Mouse (Mus musculus) CH12.LX (cell line): Measurements from ENCODE around the gene Ext2. TPM values are rescaled to one million over a fixed set of nuclear protein-coding genes. Genes with fewer than 3 reads are reported as not detected.
A peak's percentile ranks its signal among the peaks of the same experiment; 100 is the strongest.

Experiments used
- DNase-seq: peaks from one replicate; pipeline ENCODE4 v3.0.0-alpha.2; 2013; ENCODE audit errors: extremely low read depth
- H3K27ac ChIP-seq: 2 replicates; pipeline ENCODE4 v1.5.1; 2012; ENCODE audit warnings: low read depth, mild to moderate bottlenecking, control low read depth, moderate library complexity; ENCODE audit not compliant: insufficient read depth
- H3K27me3 ChIP-seq: replicated peaks from 2 replicates; pipeline ENCODE3; 2012; ENCODE audit warnings: inconsistent platforms
- H3K36me3 ChIP-seq, 2 experiments: replicated peaks in 1 of 2; 2 replicates each; pipeline versions ENCODE3 to v1.6.1; 2012; ENCODE audit warnings: inconsistent platforms in 1 of 2, low read length in 1 of 2, mild to moderate bottlenecking in 1 of 2, mixed read lengths in 1 of 2, moderate library complexity in 1 of 2; ENCODE audit not compliant: control insufficient read depth in 1 of 2, insufficient read depth in 1 of 2
- H3K4me1 ChIP-seq, 2 experiments: 2 replicates each; pipeline ENCODE4 v1.6.1; 2012; ENCODE audit warnings: inconsistent platforms in 1 of 2, moderate library complexity in 1 of 2; ENCODE audit not compliant: insufficient read depth in 2 of 2, control insufficient read depth in 1 of 2
- H3K4me2 ChIP-seq: 2 replicates; pipeline ENCODE4 v1.6.1; 2012; ENCODE audit warnings: low read depth, mild to moderate bottlenecking, control low read depth; ENCODE audit not compliant: poor library complexity, insufficient read depth, severe bottlenecking
- H3K4me3 ChIP-seq, 3 experiments: fragments of 150-350 bp in 1 of 3; sonication (generic) in 1 of 3; replicated peaks in 1 of 3; 2 replicates each; pipeline versions ENCODE3 to v1.5.1; 2011 to 2012; ENCODE audit warnings: low read depth in 2 of 3, low read length in 2 of 3, mild to moderate bottlenecking in 2 of 3, moderate library complexity in 2 of 3, control low read depth in 1 of 3, improper control_type of control experiment in 1 of 3, inconsistent platforms in 1 of 3, mixed read lengths in 1 of 3; ENCODE audit not compliant: poor library complexity in 1 of 3
- H3K79me2 ChIP-seq: replicated peaks from 2 replicates; pipeline ENCODE4 v1.6.1; 2012; ENCODE audit warnings: mild to moderate bottlenecking, moderate library complexity; ENCODE audit not compliant: control insufficient read depth, poor library complexity, insufficient read depth, severe bottlenecking; ENCODE audit errors: extremely low read depth
- H3K9ac ChIP-seq: 2 replicates; pipeline ENCODE4 v1.6.1; 2012; ENCODE audit warnings: low read depth, mild to moderate bottlenecking, control low read depth, moderate library complexity; ENCODE audit not compliant: insufficient read depth
- H3K9me3 ChIP-seq: replicated peaks from 2 replicates; pipeline ENCODE3; 2012; ENCODE audit warnings: low read length, inconsistent platforms, mixed read lengths
- CHD1 ChIP-seq: IDR thresholded peaks from 2 replicates; pipeline ENCODE4 v1.6.1; 2012; ENCODE audit warnings: low read depth, low read length, improper control_type of control experiment, inconsistent platforms
- CHD2 ChIP-seq: IDR thresholded peaks from 2 replicates; pipeline ENCODE4 v1.6.1; 2011; ENCODE audit warnings: low read length, improper control_type of control experiment
- CTCF ChIP-seq, 2 experiments: IDR thresholded peaks in 1 of 2; conservative IDR thresholded peaks in 1 of 2; 2 replicates each; pipeline ENCODE4 v1.5.1; 2011 to 2012; ENCODE audit warnings: low read depth in 2 of 2, low read length in 2 of 2, improper control_type of control experiment in 1 of 2, inconsistent platforms in 1 of 2, mild to moderate bottlenecking in 1 of 2, moderate library complexity in 1 of 2
- E2F4 ChIP-seq: IDR thresholded peaks from 2 replicates; pipeline ENCODE4 v1.6.1; 2011; ENCODE audit warnings: low read depth, low read length, improper control_type of control experiment; ENCODE audit not compliant: insufficient replicate concordance
- ELF1 ChIP-seq: IDR thresholded peaks from 2 replicates; pipeline ENCODE4 v1.6.1; 2014; ENCODE audit warnings: low read depth, mild to moderate bottlenecking, inconsistent platforms, low read length, improper control_type of control experiment
- EP300 ChIP-seq: IDR thresholded peaks from 2 replicates; pipeline ENCODE4 v1.6.1; 2011; ENCODE audit warnings: low read length, improper control_type of control experiment
- GABPA ChIP-seq: IDR thresholded peaks from 2 replicates; pipeline ENCODE4 v1.6.1; 2012; ENCODE audit warnings: low read depth, low read length, improper control_type of control experiment, inconsistent platforms; ENCODE audit not compliant: insufficient replicate concordance
- HCFC1 ChIP-seq: IDR thresholded peaks from 2 replicates; pipeline ENCODE4 v1.6.1; 2012; ENCODE audit warnings: low read depth, mild to moderate bottlenecking, inconsistent platforms, low read length, improper control_type of control experiment
- JUND ChIP-seq: conservative IDR thresholded peaks from 2 replicates; pipeline ENCODE4 v1.6.1; 2011; ENCODE audit warnings: low read depth, low read length, improper control_type of control experiment
- KAT2A ChIP-seq: IDR thresholded peaks from 2 replicates; pipeline ENCODE4 v1.6.1; 2012; ENCODE audit warnings: low read length, improper control_type of control experiment, inconsistent platforms; ENCODE audit not compliant: insufficient replicate concordance
- MAFK ChIP-seq: IDR thresholded peaks from 2 replicates; pipeline ENCODE4 v1.6.1; 2011; ENCODE audit warnings: low read length, improper control_type of control experiment; ENCODE audit not compliant: insufficient replicate concordance
- MAX ChIP-seq: IDR thresholded peaks from 2 replicates; pipeline ENCODE4 v1.6.1; 2011; ENCODE audit warnings: low read length, improper control_type of control experiment
- MAZ ChIP-seq: IDR thresholded peaks from 2 replicates; pipeline ENCODE4 v1.6.1; 2012; ENCODE audit warnings: low read depth, mild to moderate bottlenecking, inconsistent platforms, low read length, improper control_type of control experiment, moderate library complexity
- MXI1 ChIP-seq: IDR thresholded peaks from 2 replicates; pipeline ENCODE4 v1.6.1; 2011; ENCODE audit warnings: mild to moderate bottlenecking, low read depth, low read length, improper control_type of control experiment
- MYC ChIP-seq: IDR thresholded peaks from 2 replicates; pipeline ENCODE4 v1.6.1; 2011; ENCODE audit warnings: low read depth, mild to moderate bottlenecking, improper control_type of control experiment, low read length
- NELFE ChIP-seq: IDR thresholded peaks from 2 replicates; pipeline ENCODE4 v1.6.1; 2011; ENCODE audit warnings: low read depth, low read length, improper control_type of control experiment
- NRF1 ChIP-seq: IDR thresholded peaks from 2 replicates; pipeline ENCODE4 v1.6.1; 2014; ENCODE audit warnings: low read depth, mild to moderate bottlenecking, inconsistent platforms, low read length, improper control_type of control experiment, moderate library complexity
- PAX5 ChIP-seq: IDR thresholded peaks from 2 replicates; pipeline ENCODE4 v1.6.1; 2012; ENCODE audit warnings: low read length, inconsistent platforms, mixed read lengths
- POLR2A ChIP-seq: IDR thresholded peaks from 2 replicates; pipeline ENCODE4 v1.6.1; 2011; ENCODE audit warnings: low read depth, mild to moderate bottlenecking, improper control_type of control experiment, low read length
- POLR2AphosphoS2 ChIP-seq: IDR thresholded peaks from 2 replicates; pipeline ENCODE4 v1.6.1; 2011; ENCODE audit warnings: low read depth, low read length, improper control_type of control experiment
- RAD21 ChIP-seq: IDR thresholded peaks from 2 replicates; pipeline ENCODE4 v1.6.1; 2011; ENCODE audit warnings: low read depth, mild to moderate bottlenecking, low read length, improper control_type of control experiment, moderate library complexity
- RCOR1 ChIP-seq: conservative IDR thresholded peaks from 2 replicates; pipeline ENCODE4 v1.6.1; 2012; ENCODE audit warnings: low read depth, mild to moderate bottlenecking, inconsistent platforms, low read length, improper control_type of control experiment
- SMC3 ChIP-seq: IDR thresholded peaks from 2 replicates; pipeline ENCODE4 v1.6.1; 2011; ENCODE audit warnings: low read depth, low read length, improper control_type of control experiment
- TBP ChIP-seq: conservative IDR thresholded peaks from 2 replicates; pipeline ENCODE4 v1.6.1; 2011; ENCODE audit warnings: low read depth, low read length, improper control_type of control experiment
- TCF12 ChIP-seq: IDR thresholded peaks from 2 replicates; pipeline ENCODE4 v1.6.1; 2014; ENCODE audit warnings: low read depth, mild to moderate bottlenecking, inconsistent platforms, low read length, improper control_type of control experiment
- UBTF ChIP-seq: IDR thresholded peaks from 2 replicates; pipeline ENCODE4 v1.6.1; 2012; ENCODE audit warnings: low read depth, mild to moderate bottlenecking, inconsistent platforms, low read length, improper control_type of control experiment, moderate library complexity
- USF2 ChIP-seq: conservative IDR thresholded peaks from 2 replicates; pipeline ENCODE4 v1.6.1; 2011; ENCODE audit warnings: low read depth, low read length, improper control_type of control experiment
- ZNF384 ChIP-seq: IDR thresholded peaks from 2 replicates; pipeline ENCODE4 v1.6.1; 2012; ENCODE audit warnings: low read depth, low read length, improper control_type of control experiment, inconsistent platforms
- dilution Hi-C: fragments of 300-500 bp; cut with MboI; formaldehyde crosslinking; loops from 2 replicates; pipeline ENCODE4 v1.14.3; 2020; ENCODE audit warnings: low sequenced_read_pairs; ENCODE audit not compliant: extremely low pct_unique_long_range_greater_than_20kb, extremely low pct_ligation_motif_present
- in situ Hi-C: fragments of 300-500 bp; cut with MboI; formaldehyde crosslinking; loops from 3 replicates; pipeline ENCODE4 v1.14.3; 2019; ENCODE audit warnings: low sequenced_read_pairs, low pct_ligation_motif_present, low pct_unique_long_range_greater_than_20kb, mixed read lengths
- polyA plus RNA-seq: library from polyadenylated mRNA; unstranded; fragments of >175 nt; gene quantifications from 2 replicates; pipeline ENCODE4 v1.2.1, GENCODE M21; 2012; ENCODE audit warnings: low read depth; ENCODE audit not compliant: insufficient read length
- total RNA-seq, 2 experiments: library from RNA; depleted of rRNA; stranded (reverse); fragments of 300-350 nt in 1 of 2; fragments of >200 nt in 1 of 2; gene quantifications; 2 replicates each; pipeline ENCODE4 v1.2.3; 2012 to 2014

The Ext2 gene
- total and polyA plus RNA-seq, 3 experiments: 20.2 to 33.1 (median 26.9) TPM

DNA sequence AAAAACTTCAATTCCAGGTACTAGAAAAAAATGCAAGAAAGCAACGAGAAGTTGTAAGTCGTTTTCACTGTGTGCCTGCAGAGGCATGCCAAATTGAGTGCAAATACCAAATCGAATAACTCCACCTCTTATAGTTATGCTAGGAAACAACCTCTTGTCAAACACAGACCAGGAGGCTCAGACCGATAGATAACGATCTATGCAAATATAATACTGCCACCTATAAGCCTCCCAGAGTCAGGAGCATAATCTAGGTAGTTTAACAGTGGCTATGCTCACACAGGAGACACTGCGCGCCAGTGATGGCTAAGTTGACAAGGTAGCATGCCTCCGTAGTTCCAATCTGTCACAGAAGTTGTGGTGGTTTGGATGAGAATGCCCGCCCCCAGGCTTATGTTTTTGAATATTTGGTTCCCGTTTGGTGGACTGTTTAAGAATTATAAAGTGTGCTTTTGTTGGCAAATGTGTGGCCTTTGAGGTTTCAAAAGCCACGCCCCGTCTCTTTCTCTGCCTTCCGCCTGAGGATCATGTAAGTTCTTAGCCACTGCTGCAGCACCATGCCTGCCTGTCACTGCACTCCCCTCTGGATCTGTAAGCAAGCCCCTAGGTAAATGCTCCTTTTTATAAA, 28.1 kb upstream of the Ext2 start:
- Histone ChIP-seq H3K9me3 (no peaks in the 10 kb centered on the region), H3K4me1 (peaks cover 4 to 16% of the 10 kb centered on the region in 2 experiments; a peak in 3 of 4 replicates), H3K4me3 (peak overlapping the region; percentile 19 to 71 (median 69)), H3K4me2 (peak overlapping the region; percentile 66), H3K27ac (no peak overlapping the region), H3K79me2 (no peaks in the 10 kb centered on the region), H3K27me3 (peaks cover 9% of the 10 kb centered on the region), H3K36me3 (peaks cover 0 to 23% of the 10 kb centered on the region in 2 experiments), H3K9ac (no peak overlapping the region)
- in situ Hi-C loops (loop anchor here (25.0 kb wide), 1 partner anchor 437 kb away; no protein-coding TSS in a partner anchor), dilution Hi-C loops (no loop called here)
- no peak for TF ChIP-seq POLR2AphosphoS2
- TF ChIP-seq PAX5: no peak
- no peak for TF ChIP-seq JUND
- no peak for TF ChIP-seq ELF1
- no peak for TF ChIP-seq UBTF
- TF ChIP-seq USF2: no peak
- TF ChIP-seq CHD2: no peak
- TF ChIP-seq MAFK: no peak
- TF ChIP-seq MAX: no peak
- TF ChIP-seq CTCF (conservative IDR thresholded peaks at IDR 0.05 in 1 of 2, IDR thresholded peaks at IDR 0.05 in 1 of 2; ENCODE audit: low read depth in 2 of 2, low read length in 2 of 2): no peak
- TF ChIP-seq EP300: no peak
- no peak for TF ChIP-seq RAD21
- TF ChIP-seq KAT2A: no peak
- DNase-seq: peak; percentile 51

DNA sequence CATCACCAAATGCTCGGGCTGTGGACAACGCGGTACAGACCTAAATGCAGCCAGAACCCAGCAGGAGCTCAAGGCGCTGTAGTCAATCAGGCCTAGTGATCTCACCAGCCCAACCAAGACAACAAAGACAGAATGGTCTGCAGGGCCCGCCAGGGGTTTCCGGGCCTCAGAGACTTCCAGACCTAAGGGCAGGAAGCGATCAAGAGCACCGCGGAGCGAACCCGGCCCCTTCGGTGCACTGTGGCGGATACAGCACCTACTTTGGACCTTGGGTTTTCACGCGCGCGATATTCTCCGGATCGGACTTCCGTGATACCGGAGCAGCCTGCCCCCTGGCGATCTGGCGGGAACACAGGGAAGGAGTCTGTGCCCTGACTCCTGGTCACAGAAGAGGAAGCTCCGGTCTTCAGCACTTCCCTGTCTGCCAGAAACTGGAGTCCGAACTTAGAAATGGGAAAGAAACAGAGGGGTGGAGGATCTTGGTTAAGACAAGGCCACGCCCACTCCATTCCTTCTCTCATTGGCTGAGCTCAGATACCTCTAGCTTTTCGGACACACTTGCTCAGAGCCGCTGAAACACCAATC, 27.2 kb upstream of the Ext2 start, which contains the start of gene Accs:
TSS of gene Accs (minus strand) at position 439 of the 585 bp plus-strand sequence.
- Histone ChIP-seq H3K27me3 (peaks cover 9% of the 10 kb centered on the region), H3K9me3 (no peaks in the 10 kb centered on the region), H3K4me3 (peak within 1 kb of the TSS; percentile 67 to 71 (median 69)), H3K36me3 (peaks cover 0 to 25% of the 10 kb centered on the region in 2 experiments), H3K4me2 (peak within 1 kb of the TSS; percentile 66), H3K79me2 (no peaks in the 10 kb centered on the region), H3K4me1 (peaks cover 2 to 16% of the 10 kb centered on the region in 2 experiments; a peak in 3 of 4 replicates), H3K9ac (peak within 1 kb of the TSS; percentile 62), H3K27ac (no peak within 1 kb of the TSS)
- dilution Hi-C loops (no loop called here), in situ Hi-C loops (loop anchor here (25.0 kb wide), 1 partner anchor 438 kb away; no protein-coding TSS in a partner anchor)
- DNase-seq: peak; percentile 85
- TF ChIP-seq RCOR1 (no peak), POLR2A (peak; percentile 64), NELFE (peak; percentile 48; the same call in 1 of the 2 replicates), USF2 (no peak), HCFC1 (peak; percentile 43), MAX (peak; percentile 30; the same call in 1 of the 2 replicates), PAX5 (no peak), NRF1 (0 out of 2 replicates have a peak, but pooled peaks have one; percentile 15), ZNF384 (no peak), CTCF (conservative IDR thresholded peaks at IDR 0.05 in 1 of 2, IDR thresholded peaks at IDR 0.05 in 1 of 2; ENCODE audit: low read depth in 2 of 2, low read length in 2 of 2) (peak in 1 of 2 experiments; percentile 32; a peak in 2 of 4 replicates), CHD2 (peak; percentile 39; the same call in 1 of the 2 replicates), CHD1 (no peak), MXI1 (peak; percentile 34; the same call in 1 of the 2 replicates), E2F4 (no peak), POLR2AphosphoS2 (0 out of 2 replicates have a peak, but pooled peaks have one; percentile 39), TBP (peak; percentile 70), RAD21 (no peak), TCF12 (peak; percentile 7; the same call in 1 of the 2 replicates), EP300 (no peak; the same call in 1 of the 2 replicates), ELF1 (peak; percentile 71), MYC (no peak), UBTF (peak; percentile 77; the same call in 1 of the 2 replicates), MAFK (no peak), SMC3 (no peak), MAZ (0 out of 2 replicates have a peak, but pooled peaks have one; percentile 57), GABPA (no peak)
